Mouse (Mus musculus) fibroblast of lung, adult 2 months (primary cell): ENCODE results near the gene Plod3.

Source experiments
- DNase-seq: peaks from one replicate; pipeline ENCODE4 v3.0.0-alpha.2; 2011; ENCODE audit warnings: low read depth

The Plod3 gene

GRCm38 (mm10) chr5:136965210-136965609, 21.6 kb upstream of the Plod3 start:
- no peak for DNase-seq

GRCm38 (mm10) chr5:136965686-136966085, 21.1 kb upstream of the Plod3 start:
- DNase-seq = no peak

- DNase-seq = no peak
These were observed 20.5 kb upstream of the Plod3 start, which contains the start of gene Cldn15 for GRCm38 (mm10) chr5:136966331-136966730. Gene Cldn15, plus strand, starts transcription at chr5:136966616.

- no peak for DNase-seq
These were observed 19.9 kb upstream of the Plod3 start for GRCm38 (mm10) chr5:136966861-136967455.

- no peak for DNase-seq
These were observed 19.2 kb upstream of the Plod3 start for GRCm38 (mm10) chr5:136967592-136967991.

GRCm38 (mm10) chr5:136970703-136971102, 16.1 kb upstream of the Plod3 start:
- DNase-seq = no peak

GRCm38 (mm10) chr5:136973670-136974069, 13.1 kb upstream of the Plod3 start:
- no peak for DNase-seq

GRCm38 (mm10) chr5:136977769-136978168, 9.1 kb upstream of the Plod3 start:
- DNase-seq = no peak

GRCm38 (mm10) chr5:136979762-136980161, 7.1 kb upstream of the Plod3 start:
- DNase-seq = no peak

GRCm38 (mm10) chr5:136980974-136981373, 5.8 kb upstream of the Plod3 start:
- DNase-seq = no peak

- DNase-seq = no peak
These were observed 4.4 kb upstream of the Plod3 start for GRCm38 (mm10) chr5:136982338-136982930.

- DNase-seq = no peak
These were observed 2.0 kb upstream of the Plod3 start for GRCm38 (mm10) chr5:136984828-136985227.

- DNase-seq = peak; percentile 57
These were observed 517 bp downstream of the Plod3 start for GRCm38 (mm10) chr5:136987138-136987933.

GRCm38 (mm10) chr5:136987934-136988271, 1.1 kb downstream of the Plod3 start, which contains the start of gene Znhit1:
Gene Znhit1, minus strand, starts transcription at chr5:136988021.
- no peak for DNase-seq

GRCm38 (mm10) chr5:136988420-136988819, 1.6 kb downstream of the Plod3 start:
- DNase-seq = no peak

GRCm38 (mm10) chr5:136989801-136990200, 3.0 kb downstream of the Plod3 start:
- no peak for DNase-seq

GRCm38 (mm10) chr5:136999449-136999848, 12.6 kb downstream of the Plod3 start:
- DNase-seq = no peak

- DNase-seq = no peak
These were observed 13.8 kb downstream of the Plod3 start for GRCm38 (mm10) chr5:137000612-137001011.

GRCm38 (mm10) chr5:137007276-137007675, 20.5 kb downstream of the Plod3 start:
- DNase-seq = no peak

- DNase-seq = no peak
These were observed 23.2 kb downstream of the Plod3 start for GRCm38 (mm10) chr5:137009988-137010387.

- peak; percentile 49 for DNase-seq
These were observed 25.7 kb downstream of the Plod3 start for GRCm38 (mm10) chr5:137012401-137012950.

GRCm38 (mm10) chr5:137015913-137016312, 29.1 kb downstream of the Plod3 start:
- DNase-seq = peak; percentile 85

GRCm38 (mm10) chr5:137024318-137024717, 37.5 kb downstream of the Plod3 start:
- no peak for DNase-seq
